7 mouse cellular contexts compared by ENCODE assay signal in genomic region chr5:147319653-147320052, GRCm38 (mm10). TPM values are rescaled to one million over a fixed set of nuclear protein-coding genes. Genes with fewer than 3 reads are reported as not detected.
DNase-seq lines count a peak whose midpoint lies in the region; ATAC-seq and TF ChIP-seq lines count a peak whose summit lies in the region.

No protein-coding gene starts in this region.

- no peak for TF ChIP-seq POLR2A in cerebellum, adult 2 months (IDR thresholded peaks at IDR 0.05; ENCODE audit: borderline replicate concordance, insufficient read depth, low read length)

- H3K27me3 ChIP-seq in kidney, embryonic 15.5 days, result peaks cover 81% of the 10 kb centered on the region
- no peaks in the 10 kb centered on the region; the same call in 1 of the 2 replicates for H3K27me3 ChIP-seq in cerebellum, adult 2 months (ENCODE audit: control insufficient read depth, insufficient read depth, low read length)
- peaks cover 69% of the 10 kb centered on the region for H3K27me3 ChIP-seq in hindbrain, postnatal 0 days (ENCODE audit: insufficient read depth, low read length)

- H3K4me3 ChIP-seq in kidney, embryonic 15.5 days (replicated peaks), result no peak overlapping the region
- no peak overlapping the region for H3K4me3 ChIP-seq in ES-E14 (ENCODE audit: insufficient read depth in 1 of 2, low read depth in 1 of 2, low read length in 2 of 2, poor library complexity in 1 of 2, severe bottlenecking in 1 of 2)
- no peak overlapping the region for H3K4me3 ChIP-seq in cerebellum, adult 2 months (replicated peaks; ENCODE audit: insufficient read depth, low read depth, low read length)
- H3K4me3 ChIP-seq in hindbrain, postnatal 0 days (ENCODE audit: low read length), result no peak overlapping the region

- ATAC-seq in kidney, embryonic 15.5 days (replicated peaks; ENCODE audit: low FRiP score), result 0 out of 2 replicates have a peak, but pooled peaks have one; percentile 31
- peak; percentile 68; the same call in 1 of the 2 replicates for ATAC-seq in hindbrain, postnatal 0 days

- no peak overlapping the region for H3K4me2 ChIP-seq in kidney, embryonic 15.5 days
- H3K4me2 ChIP-seq in hindbrain, postnatal 0 days (ENCODE audit: low read depth, low read length), result no peak overlapping the region

- H3K4me1 ChIP-seq in kidney, embryonic 15.5 days, result peaks cover 11% of the 10 kb centered on the region
- H3K4me1 ChIP-seq in ES-E14 (ENCODE audit: control insufficient read depth in 2 of 2, insufficient read depth in 2 of 2, low read length in 2 of 2, poor library complexity in 1 of 2), result peaks cover 0 to 4% of the 10 kb centered on the region in 2 experiments; a peak in 1 of 4 replicates
- H3K4me1 ChIP-seq in cerebellum, adult 2 months (ENCODE audit: control insufficient read depth, insufficient read depth, low read length), result no peaks in the 10 kb centered on the region
- no peaks in the 10 kb centered on the region for H3K4me1 ChIP-seq in hindbrain, postnatal 0 days (ENCODE audit: insufficient read depth, low read length)

- H3K27ac ChIP-seq in kidney, embryonic 15.5 days, result no peak overlapping the region
- H3K27ac ChIP-seq in ES-E14 (ENCODE audit: insufficient read depth, low read depth, low read length, poor library complexity, severe bottlenecking), result no peak overlapping the region
- H3K27ac ChIP-seq in cerebellum, adult 2 months (ENCODE audit: insufficient read depth, low read length), result no peak overlapping the region
- no peak overlapping the region for H3K27ac ChIP-seq in hindbrain, postnatal 0 days

- H3K36me3 ChIP-seq in kidney, embryonic 15.5 days, result no peaks in the 10 kb centered on the region
- no peaks in the 10 kb centered on the region for H3K36me3 ChIP-seq in ES-E14 (ENCODE audit: control insufficient read depth, insufficient read depth, low read length, poor library complexity, severe bottlenecking)
- H3K36me3 ChIP-seq in hindbrain, postnatal 0 days (ENCODE audit: insufficient read depth, low read length), result no peaks in the 10 kb centered on the region

- no peaks in the 10 kb centered on the region for H3K9me3 ChIP-seq in kidney, embryonic 15.5 days (replicated peaks)
- no peaks in the 10 kb centered on the region for H3K9me3 ChIP-seq in ES-E14 (ENCODE audit: control insufficient read depth, insufficient read depth, low read depth, low read length)
- no peaks in the 10 kb centered on the region for H3K9me3 ChIP-seq in hindbrain, postnatal 0 days (ENCODE audit: low read length)

- TF ChIP-seq CTCF in cerebellum, adult 2 months (IDR thresholded peaks at IDR 0.05; ENCODE audit: borderline replicate concordance, insufficient read depth, low read depth, low read length), result peak; percentile 65; the same call in 1 of the 2 replicates
- TF ChIP-seq CTCF in hindbrain, postnatal 0 days (IDR thresholded peaks at IDR 0.05; ENCODE audit: low read depth), result peak; percentile 90

- in situ Hi-C loops in ES-E14 (cut with MboI; ENCODE audit: low sequenced_read_pairs in 2 of 2, unreplicated experiment in 2 of 2), result loop anchor here (5.0 to 10.0 kb wide), 5 partner anchors 42 to 615 kb away; no protein-coding TSS in a partner anchor

- DNase-seq in kidney, postnatal 4 days, result no peak
- DNase-seq in ES-E14 (ENCODE audit: low read depth, low spot score), result peak; percentile 52
- DNase-seq in cerebellum, adult 2 months, result peak in 1 of 2 experiments; percentile 45
- peak; percentile 91 for DNase-seq in hindbrain, postnatal 0 days (ENCODE audit: low spot score)
- DNase-seq in naive thymus-derived CD4-positive, alpha-beta T cell, adult 2 months (ENCODE audit: low read depth), result peak; percentile 85
- DNase-seq in adrenal gland, postnatal 4 days (ENCODE audit: low spot score in 2 of 2), result no peak

- H3K9ac ChIP-seq in kidney, embryonic 15.5 days, result no peak overlapping the region
- H3K9ac ChIP-seq in ES-E14 (ENCODE audit: insufficient read depth, low read depth, low read length, poor library complexity, severe bottlenecking), result no peak overlapping the region
- no peak overlapping the region for H3K9ac ChIP-seq in hindbrain, postnatal 0 days (replicated peaks; ENCODE audit: low read length)

TF ChIP-seq in ES-E14, 5 proteins besides CTCF, POLR2A, EP300 and RAD21:
- TF ChIP-seq HCFC1 (IDR thresholded peaks at IDR 0.05; ENCODE audit: borderline replicate concordance, insufficient read depth, low read length) (no peak), ZC3H11A (IDR thresholded peaks at IDR 0.05; ENCODE audit: borderline replicate concordance, low read depth, low read length) (peak; percentile 78), MAFK (IDR thresholded peaks at IDR 0.05; ENCODE audit: insufficient read depth, low read depth, low read length) (no peak)

RNA-seq across cellular contexts. Expression of gene Urad, which starts 2.6 kb away (rescaled TPM):
- not detected in 2 replicates for polyA plus RNA-seq in kidney, embryonic 15.5 days (2015; fragmentation: Nextera tagmentation; extraction: Ambion mirVana)
- not detected in 2 replicates for total RNA-seq in ES-E14 (2012; rRNA removed)
- polyA plus RNA-seq in cerebellum, adult 2 months (2012; rRNA removed), result not detected in 2 replicates
- not detected in 2 replicates for total RNA-seq in hindbrain, postnatal 0 days (2014; rRNA removed)
- polyA plus RNA-seq in hindbrain, postnatal 0 days (2015; fragmentation: Nextera tagmentation; extraction: Ambion mirVana), result not detected in 2 replicates
- 1 to 10 TPM; 1.1 to 7.2 TPM for total RNA-seq in adrenal gland, postnatal 4 days (2021)

RNA-seq across cellular contexts. Expression of gene Cdx2, which starts 12.6 kb away (rescaled TPM):
- polyA plus RNA-seq in kidney, embryonic 15.5 days (2015; fragmentation: Nextera tagmentation; extraction: Ambion mirVana), result 0.26 TPM in 1 of 2 replicates, not detected in the other
- 2.8 and 5.4 TPM in 2 replicates for total RNA-seq in ES-E14 (2012; rRNA removed)
- polyA plus RNA-seq in cerebellum, adult 2 months (2012; rRNA removed), result not detected in 2 replicates
- not detected in 2 replicates for total RNA-seq in hindbrain, postnatal 0 days (2014; rRNA removed)
- not detected in 2 replicates for polyA plus RNA-seq in hindbrain, postnatal 0 days (2015; fragmentation: Nextera tagmentation; extraction: Ambion mirVana)
- not detected for total RNA-seq in adrenal gland, postnatal 4 days (2021)

RNA-seq across cellular contexts. Expression of gene Pdx1, which starts 49.9 kb away (rescaled TPM):
- polyA plus RNA-seq in kidney, embryonic 15.5 days (2015; fragmentation: Nextera tagmentation; extraction: Ambion mirVana), result not detected in 2 replicates
- total RNA-seq in ES-E14 (2012; rRNA removed), result 0.09 TPM in 1 of 2 replicates, not detected in the other
- not detected in 2 replicates for polyA plus RNA-seq in cerebellum, adult 2 months (2012; rRNA removed)
- not detected in 2 replicates for total RNA-seq in hindbrain, postnatal 0 days (2014; rRNA removed)
- not detected in 2 replicates for polyA plus RNA-seq in hindbrain, postnatal 0 days (2015; fragmentation: Nextera tagmentation; extraction: Ambion mirVana)
- total RNA-seq in adrenal gland, postnatal 4 days (2021), result 1 to 10 TPM in 1 of 2 experiments, not detected in 1; 1.8 TPM

Comparison
In these comparisons a context has a peak if more than half of its experiments do, and no peak if none do; other contexts are left out.
1. DNase-seq: peak in ES-E14 (single experiment), hindbrain, postnatal 0 days (single experiment) and naive thymus-derived CD4-positive, alpha-beta T cell, adult 2 months (single experiment); none in kidney, postnatal 4 days (0 of 2) and adrenal gland, postnatal 4 days (0 of 2).